Mouse (Mus musculus) thymus, postnatal 10 days (tissue): ENCODE measurements at regions not wholly inside any gene's neighbourhood (a gene's known extent, or its start where the extent isn't known, plus 50 kb on each side); places are given as distances from the start of the nearest gene placed in this dataset.

Source experiments
- DNase-seq, 2 experiments: peaks; one replicate each; pipeline ENCODE4 v3.0.0; 2021; ENCODE audit warnings: low spot score in 2 of 2

GRCm38 (mm10) chr12:109952933-109953332, 325.9 kb upstream of the Dio3 start:
- no peak for DNase-seq

- DNase-seq = no peak
Measured at GRCm38 (mm10) chr12:109957305-109957704, 321.6 kb upstream of the Dio3 start.

GRCm38 (mm10) chr12:109958357-109959085, 320.3 kb upstream of the Dio3 start:
- peak; percentile 17 to 45 for DNase-seq

GRCm38 (mm10) chr12:109966776-109967175, 312.1 kb upstream of the Dio3 start:
- no peak for DNase-seq

GRCm38 (mm10) chr12:109968303-109968702, 310.6 kb upstream of the Dio3 start:
- no peak for DNase-seq

- no peak for DNase-seq
Measured at GRCm38 (mm10) chr12:109971508-109971907, 307.4 kb upstream of the Dio3 start.

- DNase-seq = no peak
Measured at GRCm38 (mm10) chr12:109972366-109973015, 306.4 kb upstream of the Dio3 start.

- DNase-seq = no peak
Measured at GRCm38 (mm10) chr12:109973598-109973997, 305.3 kb upstream of the Dio3 start.

- DNase-seq = no peak
Measured at GRCm38 (mm10) chr12:109975176-109975972, 303.5 kb upstream of the Dio3 start.

GRCm38 (mm10) chr12:109984651-109985050, 294.2 kb upstream of the Dio3 start:
- DNase-seq = no peak

- no peak for DNase-seq
Measured at GRCm38 (mm10) chr12:109993410-109993809, 285.5 kb upstream of the Dio3 start.

GRCm38 (mm10) chr12:110002717-110003116, 276.2 kb upstream of the Dio3 start:
- DNase-seq = no peak

- no peak for DNase-seq
Measured at GRCm38 (mm10) chr12:110009136-110009535, 269.7 kb upstream of the Dio3 start.

- DNase-seq = no peak
Measured at GRCm38 (mm10) chr12:110020541-110021470, 258.1 kb upstream of the Dio3 start.

GRCm38 (mm10) chr12:110021690-110022089, 257.2 kb upstream of the Dio3 start:
- DNase-seq = no peak

- no peak for DNase-seq
Measured at GRCm38 (mm10) chr12:110022631-110023030, 256.2 kb upstream of the Dio3 start.

- DNase-seq = no peak
Measured at GRCm38 (mm10) chr12:110023192-110024101, 255.4 kb upstream of the Dio3 start.

- DNase-seq = no peak
Measured at GRCm38 (mm10) chr12:110024295-110024694, 254.6 kb upstream of the Dio3 start.

GRCm38 (mm10) chr12:110025171-110025570, 253.7 kb upstream of the Dio3 start:
- DNase-seq = no peak

- no peak for DNase-seq
Measured at GRCm38 (mm10) chr12:110026033-110026750, 252.7 kb upstream of the Dio3 start.
